Mouse (Mus musculus) liver, embryonic 15.5 days (tissue): ENCODE data around the gene Guca1b. TPM values are rescaled to one million over a fixed set of nuclear protein-coding genes. Genes with fewer than 3 reads are reported as not detected.

Experiments
- ATAC-seq: fragments of 200-750 bp; cut with Nextera tagmentation; 2 replicates; pipeline ENCODE4 v1.8.0; 2017; ENCODE audit warnings: moderate number of reproducible peaks, mild to moderate bottlenecking, moderate library complexity; ENCODE audit not compliant: insufficient read depth
- H3K27ac ChIP-seq: fragments of 300-500 bp; sonication (generic); replicated peaks from 2 replicates; pipeline ENCODE4 v1.5.1; 2015; ENCODE audit warnings: mild to moderate bottlenecking, inconsistent platforms
- H3K27me3 ChIP-seq: fragments of 300-500 bp; sonication (generic); 2 replicates; pipeline ENCODE4 v1.6.1; 2015; ENCODE audit warnings: mild to moderate bottlenecking, inconsistent platforms
- H3K36me3 ChIP-seq: fragments of 300-500 bp; sonication (generic); replicated peaks from 2 replicates; pipeline ENCODE4 v1.6.1; 2015; ENCODE audit warnings: moderate library complexity, mild to moderate bottlenecking, inconsistent platforms
- H3K4me1 ChIP-seq: fragments of 300-500 bp; sonication (generic); replicated peaks from 2 replicates; pipeline ENCODE4 v1.6.1; 2015; ENCODE audit warnings: inconsistent platforms
- H3K4me2 ChIP-seq: fragments of 300-500 bp; sonication (generic); 2 replicates; pipeline ENCODE4 v1.6.1; 2015; ENCODE audit warnings: moderate library complexity, mild to moderate bottlenecking, inconsistent platforms
- H3K4me3 ChIP-seq: fragments of 300-500 bp; sonication (generic); replicated peaks from 2 replicates; pipeline ENCODE4 v1.5.1; 2015; ENCODE audit warnings: mild to moderate bottlenecking, inconsistent platforms
- H3K9ac ChIP-seq: fragments of 300-500 bp; sonication (generic); 2 replicates; pipeline ENCODE4 v1.6.1; 2015; ENCODE audit warnings: moderate library complexity, mild to moderate bottlenecking, inconsistent platforms
- H3K9me3 ChIP-seq: fragments of 300-500 bp; sonication (generic); replicated peaks from 2 replicates; pipeline ENCODE4 v1.6.1; 2016; ENCODE audit warnings: inconsistent platforms
- WGBS: fragments of 180-500 bp; shearing (Covaris S2); methylation state at CpG from one replicate; pipeline ENCODE4 v1.1.7; 2015; ENCODE audit warnings: mixed read lengths; ENCODE audit not compliant: insufficient replicate concordance; 5-methylcytosine and 5-hydroxymethylcytosine counted together
- polyA plus RNA-seq: library from polyadenylated mRNA; unstranded; fragments of >200 nt; fragmentation: Nextera tagmentation; extraction: Ambion mirVana; gene quantifications from 2 replicates; pipeline ENCODE4 v1.2.1, GENCODE M21; 2015

Gene Guca1b
- polyA plus RNA-seq = 0.15 and 0.22 TPM in 2 replicates

GRCm38 (mm10) chr17:47385145-47385544 is at the start of gene Guca1b:
Gene Guca1b, plus strand, starts transcription at chr17:47385393.
- no peaks in the 10 kb centered on the region for H3K9me3 ChIP-seq
- 49% methylated on average over 10 of the region's 10 CpGs for WGBS
- H3K4me1 ChIP-seq = no peaks in the 10 kb centered on the region
- no peak within 1 kb of the TSS for H3K27ac ChIP-seq
- peaks cover 10% of the 10 kb centered on the region; the same call in 1 of the 2 replicates for H3K36me3 ChIP-seq
- H3K27me3 ChIP-seq = no peaks in the 10 kb centered on the region
- no peak within 1 kb of the TSS for H3K4me2 ChIP-seq
- H3K9ac ChIP-seq = no peak within 1 kb of the TSS
- H3K4me3 ChIP-seq = no peak within 1 kb of the TSS
- no peak for ATAC-seq

DNA sequence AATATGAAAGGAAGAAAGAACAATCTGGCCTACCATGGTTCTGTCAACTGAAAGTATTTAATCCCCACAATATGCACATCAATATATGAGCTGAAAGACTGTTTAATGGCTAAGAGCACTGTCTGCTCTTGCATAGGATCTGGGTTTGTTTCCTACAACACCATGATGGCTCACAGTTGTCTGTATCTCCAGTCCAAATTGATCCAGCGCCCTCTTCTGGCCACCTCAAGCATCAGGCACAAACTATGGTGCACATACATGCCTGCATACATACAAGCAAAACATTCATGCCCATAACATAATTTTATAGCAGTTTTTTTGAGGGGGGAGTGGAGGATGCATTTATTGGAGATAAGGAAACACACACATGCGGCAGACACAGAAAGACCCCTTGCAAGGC is 42.1 kb upstream of the Guca1b start:
- no peak overlapping the region for H3K4me2 ChIP-seq
- WGBS = 63% methylated on average over 2 of the region's 2 CpGs
- ATAC-seq = no peak
- H3K9ac ChIP-seq = no peak overlapping the region
- 0 out of 2 replicates have a peak, but pooled peaks cover 2% of the 10 kb centered on the region for H3K36me3 ChIP-seq
- no peak overlapping the region for H3K27ac ChIP-seq
- H3K27me3 ChIP-seq = no peaks in the 10 kb centered on the region
- no peak overlapping the region for H3K4me3 ChIP-seq
- H3K9me3 ChIP-seq = no peaks in the 10 kb centered on the region
- no peaks in the 10 kb centered on the region for H3K4me1 ChIP-seq

- Histone ChIP-seq H3K9ac (no peak overlapping the region), H3K4me1 (no peaks in the 10 kb centered on the region), H3K9me3 (peaks cover 4% of the 10 kb centered on the region; the same call in 1 of the 2 replicates), H3K4me2 (no peak overlapping the region), H3K36me3 (peaks cover 17% of the 10 kb centered on the region), H3K27me3 (no peaks in the 10 kb centered on the region), H3K4me3 (no peak overlapping the region), H3K27ac (no peak overlapping the region)
- ATAC-seq = no peak
- WGBS = 64% methylated on average over 3 of the region's 3 CpGs
Observed at GRCm38 (mm10) chr17:47349721-47350319, 35.4 kb upstream of the Guca1b start.

DNA sequence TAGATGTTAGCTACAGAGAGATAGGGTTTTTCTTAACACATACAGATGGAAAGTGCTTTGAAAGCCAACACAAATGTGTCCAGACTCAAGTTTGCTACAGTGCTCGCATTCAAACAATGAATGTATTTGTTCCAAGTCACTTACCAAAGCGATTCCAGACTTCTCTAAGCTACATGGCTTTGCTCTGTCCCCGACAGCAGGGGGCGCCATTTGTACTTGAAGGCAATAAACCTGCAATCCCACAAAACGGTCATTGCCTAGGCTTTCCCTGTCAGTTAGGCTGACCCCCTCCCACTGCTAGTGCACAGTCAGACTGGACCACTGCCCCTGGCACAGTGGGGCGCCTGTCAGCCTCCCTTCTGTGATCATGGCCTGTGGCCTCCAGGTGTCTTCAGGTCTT is 25.2 kb upstream of the Guca1b start:
- Histone ChIP-seq H3K36me3 (no peaks in the 10 kb centered on the region), H3K4me1 (no peaks in the 10 kb centered on the region), H3K4me3 (no peak overlapping the region), H3K27ac (no peak overlapping the region), H3K9ac (no peak overlapping the region), H3K27me3 (0 out of 2 replicates have a peak, but pooled peaks cover 5% of the 10 kb centered on the region), H3K9me3 (no peaks in the 10 kb centered on the region), H3K4me2 (no peak overlapping the region)
- no peak for ATAC-seq
- 32% methylated on average over 6 of the region's 6 CpGs for WGBS

- no peak for ATAC-seq
- peaks cover 11% of the 10 kb centered on the region; the same call in 1 of the 2 replicates for H3K27me3 ChIP-seq
- H3K27ac ChIP-seq = no peak overlapping the region
- no peak overlapping the region for H3K4me2 ChIP-seq
- H3K4me1 ChIP-seq = no peaks in the 10 kb centered on the region
- no peak overlapping the region for H3K4me3 ChIP-seq
- WGBS = 55% methylated on average over 11 of the region's 11 CpGs
- no peak overlapping the region for H3K9ac ChIP-seq
- H3K9me3 ChIP-seq = no peaks in the 10 kb centered on the region
- no peaks in the 10 kb centered on the region for H3K36me3 ChIP-seq
Observed at GRCm38 (mm10) chr17:47361343-47361742, 23.9 kb upstream of the Guca1b start.

DNA sequence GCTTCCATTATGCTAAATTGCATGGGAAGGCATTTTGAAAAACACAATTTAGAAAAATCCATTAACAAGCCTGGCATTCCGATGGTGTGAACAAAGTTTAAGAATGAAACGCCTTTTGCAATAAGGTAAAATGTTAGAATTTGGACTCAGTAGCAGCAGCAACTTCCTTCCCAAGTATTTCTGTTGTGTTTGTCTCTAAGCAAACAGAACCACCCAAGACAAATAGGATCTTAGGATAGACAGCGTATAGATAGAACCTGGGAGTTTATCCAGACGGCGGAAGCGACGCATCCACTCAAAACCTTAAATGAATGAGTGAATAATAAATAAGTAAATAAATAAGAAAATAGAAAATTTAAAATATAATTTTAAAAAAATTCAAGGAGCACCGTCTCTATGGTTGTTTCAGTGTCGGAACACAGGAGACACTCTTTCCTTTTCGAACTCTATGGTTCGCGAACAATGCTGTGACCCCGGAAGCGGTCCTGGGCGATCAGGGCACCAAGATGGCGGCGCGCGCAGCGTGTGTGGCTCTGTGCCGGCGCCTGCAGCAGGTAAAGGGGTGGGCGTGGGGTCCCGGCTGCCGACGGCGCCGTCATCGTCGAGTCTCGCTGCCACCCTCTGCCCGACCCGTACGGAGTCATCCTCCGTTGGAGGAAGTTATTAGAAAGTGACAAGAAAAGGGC is 16.6 kb upstream of the Guca1b start, which contains the start of gene Mrps10:
TSS of gene Mrps10 (plus strand) at position 487 of the 686 bp plus-strand sequence.
- Histone ChIP-seq H3K27ac (no peak within 1 kb of the TSS), H3K27me3 (peaks cover 14% of the 10 kb centered on the region), H3K9ac (peak within 1 kb of the TSS; percentile 64), H3K4me1 (peaks cover 26% of the 10 kb centered on the region), H3K4me3 (peak within 1 kb of the TSS; percentile 75), H3K36me3 (peaks cover 12% of the 10 kb centered on the region), H3K4me2 (peak within 1 kb of the TSS; percentile 82), H3K9me3 (no peaks in the 10 kb centered on the region)
- peak; percentile 78 for ATAC-seq
- 4% methylated on average over 35 of the region's 35 CpGs for WGBS

- peaks cover 18% of the 10 kb centered on the region for H3K36me3 ChIP-seq
- H3K4me2 ChIP-seq = peak overlapping the region; percentile 82
- H3K9ac ChIP-seq = peak overlapping the region; percentile 64
- peak overlapping the region; percentile 75 for H3K4me3 ChIP-seq
- no peaks in the 10 kb centered on the region for H3K9me3 ChIP-seq
- ATAC-seq = peak; percentile 32; the same call in 1 of the 2 replicates
- peaks cover 14% of the 10 kb centered on the region for H3K27me3 ChIP-seq
- H3K27ac ChIP-seq = no peak overlapping the region
- H3K4me1 ChIP-seq = peaks cover 26% of the 10 kb centered on the region
- 1% methylated on average over 20 of the region's 20 CpGs for whole genome bisulfite sequencing
Observed at GRCm38 (mm10) chr17:47369087-47369443, 16.1 kb upstream of the Guca1b start.

DNA sequence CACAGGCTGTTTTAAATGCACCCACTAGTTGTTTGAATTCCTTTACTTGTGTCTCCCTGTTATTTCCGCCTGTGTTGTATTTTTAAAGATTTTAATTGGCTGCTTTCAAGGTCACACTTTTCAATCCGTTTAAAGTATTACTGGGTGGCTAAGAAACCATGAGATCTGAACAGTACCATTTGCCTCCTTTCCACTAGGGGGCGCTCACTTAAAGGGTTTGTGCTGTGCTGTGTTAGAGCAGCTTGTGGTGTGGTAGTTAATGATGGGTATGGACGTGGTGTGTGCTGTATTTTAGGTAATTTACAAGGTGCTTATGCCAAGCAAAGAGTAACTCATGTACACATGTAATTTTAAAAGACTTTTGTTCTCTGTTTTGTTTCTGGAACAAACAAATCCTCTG is 13.7 kb upstream of the Guca1b start:
- H3K4me3 ChIP-seq = no peak overlapping the region
- no peaks in the 10 kb centered on the region for H3K9me3 ChIP-seq
- peaks cover 8% of the 10 kb centered on the region; the same call in 1 of the 2 replicates for H3K27me3 ChIP-seq
- 8% methylated on average over 4 of the region's 4 CpGs for WGBS
- no peak overlapping the region for H3K4me2 ChIP-seq
- H3K27ac ChIP-seq = 0 out of 2 replicates have a peak overlapping the region, but pooled peaks have one; percentile 2
- no peak for ATAC-seq
- H3K9ac ChIP-seq = no peak overlapping the region
- H3K36me3 ChIP-seq = peaks cover 41% of the 10 kb centered on the region
- H3K4me1 ChIP-seq = peaks cover 26% of the 10 kb centered on the region

DNA sequence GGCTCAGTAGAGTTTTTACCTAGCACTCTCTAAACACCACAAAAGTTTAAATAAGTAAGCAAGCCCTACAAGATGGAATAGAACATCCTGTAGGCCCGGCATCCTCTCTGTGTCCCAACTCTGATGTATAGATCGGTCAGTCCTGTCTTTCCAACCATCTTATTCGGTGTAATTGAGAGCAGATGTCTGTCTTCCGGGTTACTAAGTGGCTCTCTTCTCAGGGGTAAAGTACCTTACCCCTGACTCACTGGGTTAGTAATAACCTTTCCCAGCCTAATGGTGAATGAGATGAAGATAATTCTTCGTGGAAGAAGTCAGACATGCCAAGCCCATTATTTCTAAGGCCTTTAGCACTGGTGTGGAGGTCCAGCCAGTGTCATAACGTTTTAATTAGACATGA is 11.2 kb upstream of the Guca1b start:
- WGBS = 76% methylated on average over 6 of the region's 6 CpGs
- H3K4me1 ChIP-seq = peaks cover 26% of the 10 kb centered on the region
- no peak overlapping the region for H3K4me2 ChIP-seq
- no peaks in the 10 kb centered on the region for H3K9me3 ChIP-seq
- no peak for ATAC-seq
- no peaks in the 10 kb centered on the region for H3K27me3 ChIP-seq
- no peak overlapping the region for H3K4me3 ChIP-seq
- H3K27ac ChIP-seq = no peak overlapping the region
- H3K36me3 ChIP-seq = peaks cover 65% of the 10 kb centered on the region
- no peak overlapping the region for H3K9ac ChIP-seq

DNA sequence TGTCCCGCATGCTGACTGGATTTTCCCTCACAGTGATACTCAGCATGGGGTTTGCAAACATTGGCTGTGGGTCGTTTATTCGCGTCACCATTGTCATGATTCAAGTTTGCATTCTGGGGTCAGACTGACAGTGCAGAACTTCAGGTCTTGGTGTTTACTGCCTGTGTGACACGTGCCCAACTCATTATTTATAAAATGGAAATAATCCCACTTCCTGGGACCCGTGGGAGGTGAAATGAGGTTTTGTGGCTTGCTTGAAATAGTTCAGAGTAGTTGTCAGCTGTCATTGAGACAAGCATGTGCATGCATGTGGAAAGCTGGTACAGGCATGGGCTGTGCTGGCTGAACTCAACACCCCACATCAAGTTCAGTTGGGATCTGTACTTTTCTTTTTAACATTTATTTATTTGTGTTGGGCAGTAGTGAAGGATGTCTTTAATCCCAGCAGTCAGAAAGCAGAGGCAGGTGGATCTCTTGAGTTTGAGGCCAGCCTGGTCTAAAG is 8.4 kb upstream of the Guca1b start:
- H3K9me3 ChIP-seq = no peaks in the 10 kb centered on the region
- peaks cover 84% of the 10 kb centered on the region for H3K36me3 ChIP-seq
- no peak overlapping the region for H3K4me3 ChIP-seq
- WGBS = 70% methylated on average over 6 of the region's 6 CpGs
- no peaks in the 10 kb centered on the region for H3K4me1 ChIP-seq
- H3K9ac ChIP-seq = no peak overlapping the region
- no peak overlapping the region for H3K4me2 ChIP-seq
- ATAC-seq = no peak
- no peak overlapping the region for H3K27ac ChIP-seq
- no peaks in the 10 kb centered on the region for H3K27me3 ChIP-seq

DNA sequence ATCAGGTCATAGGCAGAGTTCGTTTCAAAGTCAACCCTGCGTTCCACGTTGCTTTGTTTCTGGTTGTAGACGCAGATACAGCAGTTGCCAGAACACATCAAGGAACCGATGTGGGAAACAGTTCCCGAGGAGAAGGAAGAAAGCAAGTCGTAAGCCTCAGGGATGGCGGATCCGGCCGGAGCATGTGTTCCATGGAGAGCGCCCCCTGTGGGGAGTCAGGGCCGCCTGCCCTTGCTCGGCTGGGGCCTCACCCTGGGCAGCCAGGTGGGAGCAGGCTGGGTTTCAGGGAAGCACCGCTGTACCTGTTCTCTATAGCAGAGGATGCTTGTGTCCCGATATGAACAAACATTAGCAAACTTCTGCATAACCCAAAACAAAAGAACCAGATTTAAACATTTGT is 7.1 kb upstream of the Guca1b start:
- no peak for ATAC-seq
- 83% methylated on average over 15 of the region's 15 CpGs for WGBS
- H3K4me2 ChIP-seq = no peak overlapping the region

More for the DNA sequence above, 7.1 kb upstream of the Guca1b start:
- no peak overlapping the region for H3K4me3 ChIP-seq
- H3K4me1 ChIP-seq = no peaks in the 10 kb centered on the region
- no peak overlapping the region for H3K27ac ChIP-seq
- peaks cover 77% of the 10 kb centered on the region for H3K36me3 ChIP-seq
- no peak overlapping the region for H3K9ac ChIP-seq
- no peaks in the 10 kb centered on the region for H3K9me3 ChIP-seq
- no peaks in the 10 kb centered on the region for H3K27me3 ChIP-seq
